Mouse (Mus musculus): ENCODE data around the gene Efcab3.
"Not testable (repeated sequence)": the region's sequence is repeated elsewhere in the genome, so short reads cannot be mapped to it uniquely, and the experiment has no call there.

The Efcab3 gene

GRCm38 (mm10) chr11:105063292-105063691, at the start of gene Efcab3:
Gene Efcab3, plus strand, starts transcription at chr11:105063592.
- no peak for DNase-seq (ENCODE audit: low spot score)

GRCm38 (mm10) chr11:105021071-105021470, 42.3 kb upstream of the Efcab3 start:
- DNase-seq (ENCODE audit: low spot score): peak; percentile 23

GRCm38 (mm10) chr11:105028744-105029348, 34.5 kb upstream of the Efcab3 start:
- no peak for DNase-seq (ENCODE audit: low spot score)

GRCm38 (mm10) chr11:105029525-105029924, 33.9 kb upstream of the Efcab3 start:
- no peak for DNase-seq (ENCODE audit: low spot score)

GRCm38 (mm10) chr11:105030229-105030628, 33.2 kb upstream of the Efcab3 start:
- DNase-seq (ENCODE audit: low spot score): no peak

GRCm38 (mm10) chr11:105031103-105031502, 32.3 kb upstream of the Efcab3 start:
- no peak for DNase-seq (ENCODE audit: low spot score)

- DNase-seq (ENCODE audit: low spot score): no peak
Observed at GRCm38 (mm10) chr11:105035081-105035480, 28.3 kb upstream of the Efcab3 start.

- not testable (repeated sequence) for DNase-seq (ENCODE audit: low spot score)
Observed at GRCm38 (mm10) chr11:105112448-105112847, 49.1 kb downstream of the Efcab3 start.

GRCm38 (mm10) chr11:105117814-105118213, 54.4 kb downstream of the Efcab3 start:
- DNase-seq (ENCODE audit: low spot score): no peak

GRCm38 (mm10) chr11:105120551-105121061, 57.2 kb downstream of the Efcab3 start:
- no peak for DNase-seq (ENCODE audit: low spot score)

GRCm38 (mm10) chr11:105121792-105122191, 58.4 kb downstream of the Efcab3 start:
- DNase-seq (ENCODE audit: low spot score): not testable (repeated sequence)

GRCm38 (mm10) chr11:105123986-105124385, 60.6 kb downstream of the Efcab3 start:
- DNase-seq (ENCODE audit: low spot score): peak; percentile 52

- peak; percentile 90 for DNase-seq (ENCODE audit: low spot score)
Observed at GRCm38 (mm10) chr11:105125735-105126519, 62.5 kb downstream of the Efcab3 start, which contains the start of gene Mettl2. Gene Mettl2, plus strand, starts transcription at chr11:105126425.

- no peak for DNase-seq (ENCODE audit: low spot score)
Observed at GRCm38 (mm10) chr11:105126520-105127029, 63.2 kb downstream of the Efcab3 start.

GRCm38 (mm10) chr11:105135692-105136091, 72.3 kb downstream of the Efcab3 start:
- no peak for DNase-seq (ENCODE audit: low spot score)

GRCm38 (mm10) chr11:105137255-105137654, 73.9 kb downstream of the Efcab3 start:
- not testable (repeated sequence) for DNase-seq (ENCODE audit: low spot score)

- DNase-seq (ENCODE audit: low spot score): not testable (repeated sequence)
Observed at GRCm38 (mm10) chr11:105140512-105140911, 77.1 kb downstream of the Efcab3 start.

- DNase-seq (ENCODE audit: low spot score): no peak
Observed at GRCm38 (mm10) chr11:105141115-105141514, 77.7 kb downstream of the Efcab3 start.

GRCm38 (mm10) chr11:105143564-105143963, 80.2 kb downstream of the Efcab3 start:
- DNase-seq (ENCODE audit: low spot score): no peak

- DNase-seq (ENCODE audit: low spot score): no peak
Observed at GRCm38 (mm10) chr11:105144084-105144483, 80.7 kb downstream of the Efcab3 start.

GRCm38 (mm10) chr11:105144508-105145210, 81.3 kb downstream of the Efcab3 start:
- DNase-seq (ENCODE audit: low spot score): no peak

GRCm38 (mm10) chr11:105145211-105145610, 81.8 kb downstream of the Efcab3 start:
- DNase-seq (ENCODE audit: low spot score): no peak

Measured in testis, postnatal 14 days (tissue).